Mouse (Mus musculus): ENCODE measurements around the gene Lce1g. TPM values are rescaled to one million over a fixed set of nuclear protein-coding genes. Genes with fewer than 3 reads are reported as not detected.

Gene Lce1g
- not detected in 2 replicates for polyA plus RNA-seq (2014; fragmentation: Nextera tagmentation; extraction: Ambion mirVana)

GRCm38 (mm10) chr3:92752238-92752637 is at the start of gene Lce1g:
Gene Lce1g (minus strand): TSS chr3:92752338.
- no peaks in the 10 kb centered on the region for H3K9me3 ChIP-seq (replicated peaks; ENCODE audit: control insufficient read depth, low read length)
- H3K4me1 ChIP-seq (ENCODE audit: control insufficient read depth, insufficient read depth, low read length), result no peaks in the 10 kb centered on the region
- H3K36me3 ChIP-seq (ENCODE audit: control insufficient read depth, insufficient read depth, low read length), result no peaks in the 10 kb centered on the region
- no peak within 1 kb of the TSS for H3K4me2 ChIP-seq
- no peak for ATAC-seq (replicated peaks; ENCODE audit: insufficient number of reproducible peaks, low FRiP score, low TSS enrichment)
- no peak within 1 kb of the TSS for H3K27ac ChIP-seq (ENCODE audit: low read depth, low read length)
- H3K4me3 ChIP-seq (ENCODE audit: low read depth, low read length), result no peak within 1 kb of the TSS
- 75% methylated on average over 1 of the region's 1 CpGs for WGBS (ENCODE audit: insufficient replicate concordance)
- H3K27me3 ChIP-seq (ENCODE audit: control insufficient read depth, insufficient read depth, low read length), result no peaks in the 10 kb centered on the region
- H3K9ac ChIP-seq (ENCODE audit: low read depth, low read length), result no peak within 1 kb of the TSS

GRCm38 (mm10) chr3:92790414-92790813 is 38.3 kb upstream of the Lce1g start, which contains the start of gene Lce1j:
Gene Lce1j (minus strand): TSS chr3:92790514.
- Histone ChIP-seq H3K27ac (ENCODE audit: low read depth, low read length) (no peak within 1 kb of the TSS), H3K9me3 (replicated peaks; ENCODE audit: control insufficient read depth, low read length) (no peaks in the 10 kb centered on the region), H3K4me3 (ENCODE audit: low read depth, low read length) (no peak within 1 kb of the TSS), H3K36me3 (ENCODE audit: control insufficient read depth, insufficient read depth, low read length) (no peaks in the 10 kb centered on the region), H3K9ac (ENCODE audit: low read depth, low read length) (no peak within 1 kb of the TSS), H3K27me3 (ENCODE audit: control insufficient read depth, insufficient read depth, low read length) (no peaks in the 10 kb centered on the region), H3K4me1 (ENCODE audit: control insufficient read depth, insufficient read depth, low read length) (no peaks in the 10 kb centered on the region), H3K4me2 (no peak within 1 kb of the TSS)
- WGBS (ENCODE audit: insufficient replicate concordance), result 76% methylated on average over 1 of the region's 1 CpGs
- ATAC-seq (replicated peaks; ENCODE audit: insufficient number of reproducible peaks, low FRiP score, low TSS enrichment), result no peak

- ATAC-seq (replicated peaks; ENCODE audit: insufficient number of reproducible peaks, low FRiP score, low TSS enrichment), result no peak
- no peak within 1 kb of the TSS for H3K4me2 ChIP-seq
- H3K4me1 ChIP-seq (ENCODE audit: control insufficient read depth, insufficient read depth, low read length), result no peaks in the 10 kb centered on the region
- H3K4me3 ChIP-seq (ENCODE audit: low read depth, low read length), result no peak within 1 kb of the TSS
- WGBS (ENCODE audit: insufficient replicate concordance), result 68% methylated on average over 1 of the region's 1 CpGs
- no peaks in the 10 kb centered on the region for H3K9me3 ChIP-seq (replicated peaks; ENCODE audit: control insufficient read depth, low read length)
- no peaks in the 10 kb centered on the region for H3K27me3 ChIP-seq (ENCODE audit: control insufficient read depth, insufficient read depth, low read length)
- no peak within 1 kb of the TSS for H3K27ac ChIP-seq (ENCODE audit: low read depth, low read length)
- H3K36me3 ChIP-seq (ENCODE audit: control insufficient read depth, insufficient read depth, low read length), result no peaks in the 10 kb centered on the region
- H3K9ac ChIP-seq (ENCODE audit: low read depth, low read length), result no peak within 1 kb of the TSS
Measured at GRCm38 (mm10) chr3:92778799-92779198, 26.7 kb upstream of the Lce1g start, which contains the start of gene Lce1i. Gene Lce1i (minus strand): TSS chr3:92778899.

GRCm38 (mm10) chr3:92771573-92771972 is 19.4 kb upstream of the Lce1g start:
- Histone ChIP-seq H3K27ac (ENCODE audit: low read depth, low read length) (no peak overlapping the region), H3K4me2 (no peak overlapping the region), H3K4me3 (ENCODE audit: low read depth, low read length) (no peak overlapping the region), H3K9ac (ENCODE audit: low read depth, low read length) (no peak overlapping the region), H3K36me3 (ENCODE audit: control insufficient read depth, insufficient read depth, low read length) (no peaks in the 10 kb centered on the region), H3K4me1 (ENCODE audit: control insufficient read depth, insufficient read depth, low read length) (no peaks in the 10 kb centered on the region), H3K9me3 (replicated peaks; ENCODE audit: control insufficient read depth, low read length) (no peaks in the 10 kb centered on the region), H3K27me3 (ENCODE audit: control insufficient read depth, insufficient read depth, low read length) (no peaks in the 10 kb centered on the region)
- WGBS (ENCODE audit: insufficient replicate concordance), result 13% methylated on average over 3 of the region's 3 CpGs
- no peak for ATAC-seq (replicated peaks; ENCODE audit: insufficient number of reproducible peaks, low FRiP score, low TSS enrichment)

- no peak within 1 kb of the TSS for H3K9ac ChIP-seq (ENCODE audit: low read depth, low read length)
- H3K36me3 ChIP-seq (ENCODE audit: control insufficient read depth, insufficient read depth, low read length), result no peaks in the 10 kb centered on the region
- ATAC-seq (replicated peaks; ENCODE audit: insufficient number of reproducible peaks, low FRiP score, low TSS enrichment), result no peak
- WGBS (ENCODE audit: insufficient replicate concordance), result 90% methylated on average over 1 of the region's 1 CpGs
- no peak within 1 kb of the TSS for H3K4me2 ChIP-seq
- no peak within 1 kb of the TSS for H3K4me3 ChIP-seq (ENCODE audit: low read depth, low read length)
- H3K27me3 ChIP-seq (ENCODE audit: control insufficient read depth, insufficient read depth, low read length), result no peaks in the 10 kb centered on the region
- no peaks in the 10 kb centered on the region for H3K9me3 ChIP-seq (replicated peaks; ENCODE audit: control insufficient read depth, low read length)
- H3K4me1 ChIP-seq (ENCODE audit: control insufficient read depth, insufficient read depth, low read length), result no peaks in the 10 kb centered on the region
- H3K27ac ChIP-seq (ENCODE audit: low read depth, low read length), result no peak within 1 kb of the TSS
Measured at GRCm38 (mm10) chr3:92764965-92765364, 12.8 kb upstream of the Lce1g start, which contains the start of gene Lce1h. Gene Lce1h (minus strand): TSS chr3:92765065.

GRCm38 (mm10) chr3:92753197-92753596 is 1.1 kb upstream of the Lce1g start:
- H3K4me1 ChIP-seq (ENCODE audit: control insufficient read depth, insufficient read depth, low read length), result no peaks in the 10 kb centered on the region
- no peaks in the 10 kb centered on the region for H3K9me3 ChIP-seq (replicated peaks; ENCODE audit: control insufficient read depth, low read length)
- H3K27ac ChIP-seq (ENCODE audit: low read depth, low read length), result no peak overlapping the region
- no peak overlapping the region for H3K9ac ChIP-seq (ENCODE audit: low read depth, low read length)
- no peak overlapping the region for H3K4me3 ChIP-seq (ENCODE audit: low read depth, low read length)
- H3K27me3 ChIP-seq (ENCODE audit: control insufficient read depth, insufficient read depth, low read length), result no peaks in the 10 kb centered on the region
- no peak for ATAC-seq (replicated peaks; ENCODE audit: insufficient number of reproducible peaks, low FRiP score, low TSS enrichment)
- H3K36me3 ChIP-seq (ENCODE audit: control insufficient read depth, insufficient read depth, low read length), result no peaks in the 10 kb centered on the region
- 33% methylated on average over 3 of the region's 3 CpGs for WGBS (ENCODE audit: insufficient replicate concordance)
- no peak overlapping the region for H3K4me2 ChIP-seq

- H3K9me3 ChIP-seq (replicated peaks; ENCODE audit: control insufficient read depth, low read length), result no peaks in the 10 kb centered on the region
- WGBS (ENCODE audit: insufficient replicate concordance), result 52% methylated on average over 1 of the region's 1 CpGs
- no peak for ATAC-seq (replicated peaks; ENCODE audit: insufficient number of reproducible peaks, low FRiP score, low TSS enrichment)
Measured at GRCm38 (mm10) chr3:92738996-92739395, 13.1 kb downstream of the Lce1g start, which contains the start of gene Gm38119. Gene Gm38119 (minus strand): TSS chr3:92739096.

GRCm38 (mm10) chr3:92722631-92723030 is 29.5 kb downstream of the Lce1g start:
- Histone ChIP-seq H3K4me1 (ENCODE audit: control insufficient read depth, insufficient read depth, low read length) (no peaks in the 10 kb centered on the region), H3K9ac (ENCODE audit: low read depth, low read length) (no peak overlapping the region), H3K27ac (ENCODE audit: low read depth, low read length) (no peak overlapping the region), H3K36me3 (ENCODE audit: control insufficient read depth, insufficient read depth, low read length) (no peaks in the 10 kb centered on the region), H3K9me3 (replicated peaks; ENCODE audit: control insufficient read depth, low read length) (no peaks in the 10 kb centered on the region), H3K4me2 (no peak overlapping the region), H3K4me3 (ENCODE audit: low read depth, low read length) (no peak overlapping the region), H3K27me3 (ENCODE audit: control insufficient read depth, insufficient read depth, low read length) (no peaks in the 10 kb centered on the region)
- WGBS (ENCODE audit: insufficient replicate concordance), result 80% methylated on average over 5 of the region's 5 CpGs
- ATAC-seq (replicated peaks; ENCODE audit: insufficient number of reproducible peaks, low FRiP score, low TSS enrichment), result no peak

More at GRCm38 (mm10) chr3:92738996-92739395, 13.1 kb downstream of the Lce1g start, which contains the start of gene Gm38119:
- Histone ChIP-seq H3K36me3 (ENCODE audit: control insufficient read depth, insufficient read depth, low read length) (no peaks in the 10 kb centered on the region), H3K27ac (ENCODE audit: low read depth, low read length) (no peak within 1 kb of the TSS), H3K4me2 (no peak within 1 kb of the TSS), H3K4me3 (ENCODE audit: low read depth, low read length) (no peak within 1 kb of the TSS), H3K4me1 (ENCODE audit: control insufficient read depth, insufficient read depth, low read length) (no peaks in the 10 kb centered on the region), H3K27me3 (ENCODE audit: control insufficient read depth, insufficient read depth, low read length) (no peaks in the 10 kb centered on the region), H3K9ac (ENCODE audit: low read depth, low read length) (no peak within 1 kb of the TSS)

GRCm38 (mm10) chr3:92720250-92720649 is 31.9 kb downstream of the Lce1g start, which contains the start of gene Lce1f:
Gene Lce1f (minus strand): TSS chr3:92720350.
- H3K9me3 ChIP-seq (replicated peaks; ENCODE audit: control insufficient read depth, low read length), result no peaks in the 10 kb centered on the region
- WGBS (ENCODE audit: insufficient replicate concordance), result 63% methylated on average over 3 of the region's 3 CpGs
- H3K4me3 ChIP-seq (ENCODE audit: low read depth, low read length), result no peak within 1 kb of the TSS
- H3K9ac ChIP-seq (ENCODE audit: low read depth, low read length), result no peak within 1 kb of the TSS
- no peaks in the 10 kb centered on the region for H3K27me3 ChIP-seq (ENCODE audit: control insufficient read depth, insufficient read depth, low read length)
- H3K27ac ChIP-seq (ENCODE audit: low read depth, low read length), result no peak within 1 kb of the TSS
- ATAC-seq (replicated peaks; ENCODE audit: insufficient number of reproducible peaks, low FRiP score, low TSS enrichment), result no peak
- H3K4me1 ChIP-seq (ENCODE audit: control insufficient read depth, insufficient read depth, low read length), result no peaks in the 10 kb centered on the region
- no peaks in the 10 kb centered on the region for H3K36me3 ChIP-seq (ENCODE audit: control insufficient read depth, insufficient read depth, low read length)
- no peak within 1 kb of the TSS for H3K4me2 ChIP-seq
